Mouse (Mus musculus): ENCODE results near the gene Gm11938.

DNA sequence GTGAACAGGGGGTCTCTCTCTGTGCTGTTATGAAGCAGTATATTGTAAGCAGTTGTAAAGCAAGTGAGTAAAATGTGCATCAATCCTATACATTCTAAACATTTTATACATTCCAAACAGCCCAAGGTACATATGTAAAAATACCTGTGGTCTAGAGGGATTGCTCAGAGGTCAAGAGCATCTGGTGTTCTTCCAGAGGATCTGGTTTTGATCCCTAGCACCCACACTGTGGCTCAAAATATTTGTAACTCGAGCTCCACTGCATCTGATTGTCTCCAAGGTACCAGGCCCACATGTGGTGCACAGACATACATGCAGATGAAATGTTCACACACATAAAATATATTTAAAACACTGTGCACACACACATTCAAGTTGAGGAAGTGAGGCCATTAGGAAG lies 37.8 kb upstream of the Gm11938 start:
- TF ChIP-seq CTCF (IDR thresholded peaks at IDR 0.05; ENCODE audit: borderline replicate concordance, insufficient read depth, low read depth, low read length) = no peak
- no peak for TF ChIP-seq POLR2A (IDR thresholded peaks at IDR 0.05; ENCODE audit: borderline replicate concordance, insufficient read depth, low read length)

All from cerebellum, adult 2 months (tissue).